Mouse (Mus musculus): Measurements from ENCODE around the gene Cdh3.

DNA sequence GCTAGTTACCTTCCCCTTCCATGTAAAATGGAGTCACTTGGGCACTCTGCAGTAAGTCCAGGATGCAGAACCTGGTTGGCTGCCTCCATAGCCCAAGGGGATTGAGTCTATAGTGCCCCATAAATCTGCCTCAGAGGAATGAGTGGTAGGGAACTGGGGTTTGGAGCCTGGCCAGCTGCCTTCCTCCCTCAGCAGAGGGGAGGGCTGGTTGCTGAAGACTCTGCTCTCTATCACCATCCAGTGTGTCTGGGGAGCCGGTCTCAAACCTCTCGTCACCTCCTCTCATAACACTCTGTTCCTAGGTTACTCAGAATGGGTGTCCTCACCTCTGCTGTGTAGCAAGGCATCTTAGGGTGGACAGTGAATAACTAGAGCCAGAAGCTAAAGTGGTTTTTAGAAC is 5.9 kb downstream of the Cdh3 start:
- no peak for TF ChIP-seq MAX (IDR thresholded peaks at IDR 0.05)
- no peak for TF ChIP-seq CTCF (IDR thresholded peaks at IDR 0.05; ENCODE audit: control insufficient read depth, insufficient read depth, insufficient read length)
- no peak for TF ChIP-seq USF1 (IDR thresholded peaks at IDR 0.05; ENCODE audit: low read depth)

All from C2C12 (cell line).